Mouse (Mus musculus) ES-E14 (cell line): ENCODE data around the gene Gnb2.

ENCODE experiments used
- CHD2 ChIP-seq: IDR thresholded peaks from 2 replicates; pipeline ENCODE4 v1.6.1; 2014; ENCODE audit warnings: mild to moderate bottlenecking, low read depth, low read length, inconsistent platforms
- HCFC1 ChIP-seq: IDR thresholded peaks from 2 replicates; pipeline ENCODE4 v1.6.1; 2012; ENCODE audit warnings: low read length, inconsistent platforms, borderline replicate concordance; ENCODE audit not compliant: insufficient read depth
- MAFK ChIP-seq: IDR thresholded peaks from 2 replicates; pipeline ENCODE4 v1.6.1; 2014; ENCODE audit warnings: mild to moderate bottlenecking, low read depth, low read length, inconsistent platforms; ENCODE audit not compliant: insufficient read depth
- ZC3H11A ChIP-seq: IDR thresholded peaks from 2 replicates; pipeline ENCODE4 v1.6.1; 2012; ENCODE audit warnings: low read depth, mild to moderate bottlenecking, inconsistent platforms, low read length, borderline replicate concordance
- ZNF384 ChIP-seq: IDR thresholded peaks from 2 replicates; pipeline ENCODE4 v1.6.1; 2012; ENCODE audit warnings: low read depth, low read length, inconsistent platforms

DNA sequence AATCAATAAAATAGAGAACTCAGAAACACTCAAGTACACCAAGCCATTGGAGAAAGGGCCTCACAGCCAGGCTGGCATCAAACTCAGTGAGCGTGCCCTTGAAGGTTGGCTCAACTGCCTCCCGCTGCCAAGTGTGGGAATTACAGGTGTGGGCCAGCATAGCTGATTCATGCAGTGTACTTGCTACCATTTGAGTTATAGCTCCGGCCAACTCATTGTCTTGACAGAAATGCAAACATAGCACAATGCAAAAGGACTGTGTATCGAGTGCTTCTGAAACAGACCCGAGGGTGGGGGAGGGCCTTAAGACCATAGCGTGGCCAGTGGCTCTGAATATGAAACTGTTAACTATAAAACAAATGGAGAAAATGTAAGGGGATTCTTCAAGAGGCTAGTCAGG is 29.3 kb downstream of the Gnb2 start:
- TF ChIP-seq ZNF384 (no peak), ZC3H11A (no peak), MAFK (no peak), HCFC1 (no peak), CHD2 (no peak)
